Mouse (Mus musculus) brain, adult 10 weeks (tissue): ENCODE results near the gene Bcat1. TPM values are rescaled to one million over a fixed set of nuclear protein-coding genes. Genes with fewer than 3 reads are reported as not detected.

Experiments used
- polyA plus RNA-seq: library from polyadenylated mRNA; stranded (reverse); fragments of 350-450 nt; fragmentation: Illumina TruSeq; extraction: RNeasy Lipid Tissue Mini Kit (QIAGEN cat#74804); gene quantifications from one replicate; pipeline ENCODE4 v1.2.3, GENCODE M21; 2015; ENCODE audit warnings: low read depth, low replicate concordance

Gene Bcat1
- polyA plus RNA-seq, result 79.3 TPM

GRCm38 (mm10) chr6:145075548-145076224 lies at the start of gene Bcat1:
Bcat1 (minus strand) TSS chr6:145076184.

GRCm38 (mm10) chr6:145115476-145116097 lies 39.6 kb upstream of the Bcat1 start, which contains the start of gene Lrmp:
Lrmp (plus strand) TSS chr6:145115653.

Other genes with a start within 250 kb of the Bcat1 start
- gene Lrmp, start 39.5 kb upstream of the Bcat1 start, polyA plus RNA-seq, result 1.6 TPM
- gene Casc1, start 134.8 kb upstream of the Bcat1 start, polyA plus RNA-seq, result 1.5 TPM
- gene Etfrf1, start 134.9 kb upstream of the Bcat1 start, polyA plus RNA-seq, result 47.8 TPM
- 67.8 TPM for gene Kras, start 174.1 kb upstream of the Bcat1 start, polyA plus RNA-seq